Mouse (Mus musculus) limb, embryonic 12.5 days (tissue): ENCODE measurements at regions not wholly inside any gene's neighbourhood (a gene's known extent, or its start where the extent isn't known, plus 50 kb on each side); places are given as distances from the start of the nearest gene placed in this dataset.

Source experiments
- ATAC-seq: fragments of 200-750 bp; cut with Nextera tagmentation; 2 replicates; pipeline ENCODE4 v1.8.0; 2017; ENCODE audit warnings: low read depth, moderate TSS enrichment; ENCODE audit not compliant: insufficient number of reproducible peaks, insufficient read depth, low FRiP score, low TSS enrichment
- H3K27ac ChIP-seq: fragments of 300-500 bp; sonication (generic); 2 replicates; pipeline ENCODE4 v1.5.1; 2016; ENCODE audit warnings: mild to moderate bottlenecking, moderate library complexity
- H3K27me3 ChIP-seq: fragments of 300-500 bp; sonication (generic); 2 replicates; pipeline ENCODE4 v1.6.1; 2016; ENCODE audit warnings: mild to moderate bottlenecking, moderate library complexity
- H3K36me3 ChIP-seq: fragments of 300-500 bp; sonication (generic); 2 replicates; pipeline ENCODE4 v1.6.1; 2016; ENCODE audit warnings: mild to moderate bottlenecking, moderate library complexity
- H3K4me1 ChIP-seq: fragments of 300-500 bp; sonication (generic); replicated peaks from 2 replicates; pipeline ENCODE4 v1.6.1; 2016
- H3K4me2 ChIP-seq: fragments of 300-500 bp; sonication (generic); 2 replicates; pipeline ENCODE4 v1.6.1; 2016; ENCODE audit warnings: mild to moderate bottlenecking, moderate library complexity
- H3K4me3 ChIP-seq: fragments of 300-500 bp; sonication (generic); replicated peaks from 2 replicates; pipeline ENCODE4 v1.5.1; 2016; ENCODE audit warnings: mild to moderate bottlenecking
- H3K9ac ChIP-seq: fragments of 300-500 bp; sonication (generic); replicated peaks from 2 replicates; pipeline ENCODE4 v1.6.1; 2016; ENCODE audit warnings: mild to moderate bottlenecking, moderate library complexity
- H3K9me3 ChIP-seq: fragments of 300-500 bp; sonication (generic); 2 replicates; pipeline ENCODE4 v1.6.1; 2016; ENCODE audit warnings: mild to moderate bottlenecking, moderate library complexity
- WGBS: fragments of 180-500 bp; shearing (Covaris S2); methylation state at CpG from one replicate; pipeline ENCODE4 v1.1.7; 2016; 5-methylcytosine and 5-hydroxymethylcytosine counted together

DNA sequence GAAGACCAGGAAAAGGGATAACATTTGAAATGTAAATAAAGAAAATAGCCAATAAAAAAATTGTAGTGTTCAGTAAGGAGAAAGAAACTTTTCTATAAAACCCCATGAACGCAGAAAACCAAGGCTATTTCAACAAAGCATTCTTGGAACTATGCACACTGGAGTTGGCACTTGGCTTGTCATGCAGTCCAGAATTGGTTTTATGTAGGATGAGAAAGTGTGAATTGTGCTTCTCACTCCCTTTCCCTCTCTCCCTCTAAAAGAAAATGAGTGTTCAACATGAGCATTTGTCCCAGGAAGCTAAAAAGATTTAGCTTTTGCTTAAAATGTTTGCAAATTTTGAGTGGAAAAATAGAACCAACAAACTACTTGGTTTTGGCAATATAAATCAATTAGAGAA lies 841.6 kb upstream of the Adam24 start:
- Histone ChIP-seq H3K4me3 (no peak overlapping the region), H3K9me3 (no peaks in the 10 kb centered on the region), H3K27me3 (no peaks in the 10 kb centered on the region), H3K27ac (no peak overlapping the region), H3K36me3 (no peaks in the 10 kb centered on the region), H3K4me2 (no peak overlapping the region), H3K4me1 (no peaks in the 10 kb centered on the region), H3K9ac (no peak overlapping the region)
- ATAC-seq: no peak
- WGBS: 83% methylated on average over 1 of the region's 1 CpGs

DNA sequence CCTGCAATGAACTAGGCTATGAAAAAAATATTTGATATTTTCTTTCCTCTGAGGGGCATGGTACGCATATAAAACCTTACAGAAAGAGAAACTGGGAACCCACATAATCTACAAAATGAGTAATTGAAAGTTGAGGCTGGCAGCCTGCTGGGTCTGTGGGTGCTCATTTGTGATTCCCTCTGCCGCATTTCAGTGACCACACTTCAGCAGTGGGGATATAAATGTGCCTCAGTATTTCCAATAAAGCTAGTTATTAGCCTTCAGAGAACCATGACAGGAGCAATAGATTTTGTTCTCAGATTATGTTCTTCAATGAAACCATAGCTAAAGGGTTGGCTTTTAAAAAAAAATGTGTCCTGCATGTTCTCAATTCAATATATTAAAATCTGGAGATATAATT lies 828.0 kb upstream of the Adam24 start:
- Histone ChIP-seq H3K27ac (no peak overlapping the region), H3K4me3 (no peak overlapping the region), H3K4me2 (no peak overlapping the region), H3K9ac (no peak overlapping the region), H3K9me3 (no peaks in the 10 kb centered on the region), H3K27me3 (no peaks in the 10 kb centered on the region), H3K4me1 (no peaks in the 10 kb centered on the region), H3K36me3 (no peaks in the 10 kb centered on the region)
- 66% methylated on average over 2 of the region's 2 CpGs for WGBS
- ATAC-seq: no peak

GRCm38 (mm10) chr8:39862544-39862943 lies 812.3 kb upstream of the Adam24 start:
- no peaks in the 10 kb centered on the region for H3K27me3 ChIP-seq
- H3K4me1 ChIP-seq: no peaks in the 10 kb centered on the region
- H3K4me2 ChIP-seq: no peak overlapping the region
- no peak overlapping the region for H3K9ac ChIP-seq
- WGBS: 93% methylated on average over 2 of the region's 2 CpGs
- no peak overlapping the region for H3K27ac ChIP-seq
- no peaks in the 10 kb centered on the region for H3K36me3 ChIP-seq
- ATAC-seq: no peak
- no peak overlapping the region for H3K4me3 ChIP-seq
- no peaks in the 10 kb centered on the region for H3K9me3 ChIP-seq

DNA sequence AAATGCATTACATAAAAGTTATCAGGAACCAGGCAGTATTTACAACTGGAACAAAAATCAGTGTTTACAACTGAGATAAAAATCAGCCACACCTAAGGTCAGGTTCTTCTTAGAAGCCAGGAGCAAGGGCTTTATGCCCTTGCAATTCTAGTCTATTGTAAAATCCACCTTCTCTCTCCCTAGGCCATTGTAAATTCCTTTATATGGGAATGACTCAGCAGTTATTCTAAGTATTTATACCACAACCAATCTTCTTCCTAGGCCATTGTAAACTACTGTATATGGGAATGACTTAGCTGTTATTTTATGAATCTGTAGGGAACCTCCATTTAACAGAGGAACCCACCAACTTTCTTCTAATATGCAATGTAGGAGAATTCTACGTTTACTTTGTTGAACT lies 772.6 kb upstream of the Adam24 start:
- no peak overlapping the region for H3K27ac ChIP-seq
- H3K4me3 ChIP-seq: no peak overlapping the region
- no peaks in the 10 kb centered on the region for H3K27me3 ChIP-seq
- H3K4me2 ChIP-seq: no peak overlapping the region
- no peaks in the 10 kb centered on the region for H3K9me3 ChIP-seq
- no peak for ATAC-seq
- 74% methylated on average over 1 of the region's 1 CpGs for WGBS
- H3K36me3 ChIP-seq: no peaks in the 10 kb centered on the region
- no peak overlapping the region for H3K9ac ChIP-seq
- no peaks in the 10 kb centered on the region for H3K4me1 ChIP-seq

DNA sequence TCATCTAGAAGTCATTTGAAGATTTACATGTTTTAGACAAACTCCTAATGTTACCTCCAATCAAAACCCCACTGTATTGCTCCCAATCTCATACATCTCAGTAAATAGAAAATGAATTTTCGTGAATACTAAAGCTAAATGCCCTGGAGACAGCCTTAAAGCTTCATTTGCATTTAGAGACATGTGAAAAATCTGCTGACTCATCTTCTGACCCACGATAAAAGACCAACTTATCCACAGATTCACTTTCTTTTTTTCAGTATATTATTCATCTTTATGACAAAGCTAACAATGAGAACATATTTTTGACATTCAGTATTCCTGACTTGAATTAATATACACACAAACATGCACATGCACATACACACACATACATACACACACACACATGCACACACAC lies 762.0 kb upstream of the Adam24 start:
- no peaks in the 10 kb centered on the region for H3K36me3 ChIP-seq
- H3K9me3 ChIP-seq: no peaks in the 10 kb centered on the region
- H3K4me1 ChIP-seq: no peaks in the 10 kb centered on the region
- no peak overlapping the region for H3K9ac ChIP-seq
- no peak overlapping the region for H3K4me2 ChIP-seq
- ATAC-seq: no peak
- no peak overlapping the region for H3K4me3 ChIP-seq
- H3K27me3 ChIP-seq: no peaks in the 10 kb centered on the region
- no peak overlapping the region for H3K27ac ChIP-seq
- WGBS: 73% methylated on average over 2 of the region's 2 CpGs

GRCm38 (mm10) chr8:39921336-39921735 lies 753.5 kb upstream of the Adam24 start:
- no peak for ATAC-seq
- no peak overlapping the region for H3K4me2 ChIP-seq
- no peaks in the 10 kb centered on the region for H3K27me3 ChIP-seq
- no peaks in the 10 kb centered on the region for H3K4me1 ChIP-seq
- H3K4me3 ChIP-seq: no peak overlapping the region
- H3K9me3 ChIP-seq: no peaks in the 10 kb centered on the region
- no peaks in the 10 kb centered on the region for H3K36me3 ChIP-seq
- H3K9ac ChIP-seq: no peak overlapping the region
- no peak overlapping the region for H3K27ac ChIP-seq
- 76% methylated on average over 2 of the region's 2 CpGs for WGBS

GRCm38 (mm10) chr8:39923741-39924140 lies 751.1 kb upstream of the Adam24 start:
- Histone ChIP-seq H3K27me3 (no peaks in the 10 kb centered on the region), H3K4me1 (no peaks in the 10 kb centered on the region), H3K4me2 (no peak overlapping the region), H3K36me3 (no peaks in the 10 kb centered on the region), H3K9me3 (no peaks in the 10 kb centered on the region), H3K4me3 (no peak overlapping the region), H3K9ac (no peak overlapping the region), H3K27ac (no peak overlapping the region)
- WGBS: 54% methylated on average over 2 of the region's 2 CpGs
- ATAC-seq: no peak

GRCm38 (mm10) chr8:39950178-39950896 lies 724.5 kb upstream of the Adam24 start:
- Histone ChIP-seq H3K9me3 (no peaks in the 10 kb centered on the region), H3K36me3 (no peaks in the 10 kb centered on the region), H3K4me3 (no peak overlapping the region), H3K27me3 (no peaks in the 10 kb centered on the region), H3K4me2 (no peak overlapping the region), H3K9ac (no peak overlapping the region), H3K4me1 (0 out of 2 replicates have a peak, but pooled peaks cover 4% of the 10 kb centered on the region), H3K27ac (no peak overlapping the region)
- ATAC-seq: no peak
- 53% methylated on average over 6 of the region's 6 CpGs for WGBS

DNA sequence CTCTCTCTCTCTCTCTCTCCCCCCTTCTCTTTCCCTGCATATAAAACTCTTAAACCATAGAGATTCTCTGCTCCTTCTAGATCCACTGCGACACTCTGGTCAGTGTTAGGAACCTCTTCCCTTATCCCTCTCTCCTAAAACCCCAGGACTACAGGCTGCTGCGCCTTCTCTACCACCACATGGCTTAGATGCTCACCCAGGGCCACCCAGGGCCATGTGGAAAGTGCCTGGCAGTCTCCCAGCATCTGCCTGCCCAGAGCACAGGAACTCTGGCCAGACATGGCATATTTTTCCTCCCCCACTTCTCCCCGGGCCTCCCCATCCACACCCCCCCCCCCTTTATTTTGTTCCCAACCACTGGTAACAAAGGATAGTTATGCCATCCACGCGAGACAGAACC lies 720.4 kb upstream of the Adam24 start:
- H3K27me3 ChIP-seq: no peaks in the 10 kb centered on the region
- H3K4me3 ChIP-seq: no peak overlapping the region
- H3K9ac ChIP-seq: no peak overlapping the region
- 0 out of 2 replicates have a peak, but pooled peaks cover 4% of the 10 kb centered on the region for H3K4me1 ChIP-seq
- no peaks in the 10 kb centered on the region for H3K36me3 ChIP-seq
- H3K27ac ChIP-seq: no peak overlapping the region
- 0 out of 2 replicates have a peak overlapping the region, but pooled peaks have one; percentile 8 for H3K4me2 ChIP-seq
- WGBS: 44% methylated on average over 5 of the region's 5 CpGs
- no peaks in the 10 kb centered on the region for H3K9me3 ChIP-seq
- peak; percentile 66; the same call in 1 of the 2 replicates for ATAC-seq

DNA sequence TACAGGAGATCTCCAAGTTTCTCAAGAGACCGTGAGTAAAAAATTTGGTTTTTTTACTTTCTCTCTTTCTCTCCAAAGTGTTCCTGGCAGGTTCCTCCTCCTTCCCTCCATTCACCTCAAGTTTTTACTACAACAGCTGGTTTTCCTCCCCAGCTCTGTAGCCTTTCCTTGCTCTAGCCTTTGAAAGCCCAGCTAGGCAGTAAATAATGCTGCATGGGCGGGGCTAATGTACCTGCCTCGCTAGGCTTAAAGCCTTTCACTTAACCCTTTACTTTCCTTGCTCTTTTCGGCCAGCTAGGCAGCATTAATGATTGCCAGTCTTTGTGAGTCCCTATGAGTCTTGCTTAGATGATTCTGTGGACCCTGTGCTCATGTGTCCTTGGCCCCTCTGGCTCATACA lies 720.0 kb upstream of the Adam24 start:
- ATAC-seq: peak; percentile 75
- Histone ChIP-seq H3K4me2 (0 out of 2 replicates have a peak overlapping the region, but pooled peaks have one; percentile 8), H3K36me3 (no peaks in the 10 kb centered on the region), H3K4me3 (no peak overlapping the region), H3K27ac (no peak overlapping the region), H3K9me3 (no peaks in the 10 kb centered on the region), H3K9ac (no peak overlapping the region), H3K4me1 (0 out of 2 replicates have a peak, but pooled peaks cover 4% of the 10 kb centered on the region), H3K27me3 (no peaks in the 10 kb centered on the region)
- WGBS: 22% methylated on average over 4 of the region's 4 CpGs

GRCm38 (mm10) chr8:40005207-40005837 lies 669.6 kb upstream of the Adam24 start:
- Histone ChIP-seq H3K36me3 (no peaks in the 10 kb centered on the region), H3K4me2 (no peak overlapping the region), H3K4me3 (no peak overlapping the region), H3K4me1 (no peaks in the 10 kb centered on the region), H3K27me3 (no peaks in the 10 kb centered on the region), H3K9me3 (no peaks in the 10 kb centered on the region), H3K9ac (no peak overlapping the region), H3K27ac (no peak overlapping the region)
- WGBS: 90% methylated on average over 1 of the region's 1 CpGs
- no peak for ATAC-seq
